Mouse (Mus musculus) bone marrow macrophage, adult 2 months (primary cell): ENCODE data around the gene Gm28042.

Experiments used
- CTCF ChIP-seq: IDR thresholded peaks from 2 replicates; pipeline ENCODE4 v1.5.1; 2012; ENCODE audit warnings: low read depth, mild to moderate bottlenecking, low read length, moderate library complexity
- POLR2A ChIP-seq: IDR thresholded peaks from 2 replicates; pipeline ENCODE4 v1.6.1; 2012; ENCODE audit warnings: mild to moderate bottlenecking, low read depth, low read length, borderline replicate concordance

DNA sequence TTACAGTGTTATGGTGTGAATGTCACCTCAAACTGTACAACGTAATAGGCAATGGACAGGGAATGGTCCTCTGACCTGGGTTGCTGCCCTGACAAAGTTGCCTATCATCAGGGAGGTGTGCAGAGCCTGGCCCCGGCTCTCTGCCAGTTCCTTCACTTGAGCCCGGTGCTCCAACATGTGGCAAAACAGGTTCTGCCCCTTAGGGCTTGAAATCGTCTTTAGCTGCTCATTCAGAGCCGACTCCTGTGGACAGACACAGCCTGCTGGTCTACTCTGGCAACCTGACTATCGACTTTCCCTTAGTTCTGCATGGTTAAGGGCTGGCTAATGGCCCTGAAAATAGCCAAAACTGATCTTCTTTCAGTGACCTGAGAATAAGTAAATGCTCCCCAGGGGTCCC, 32.9 kb downstream of the Gm28042 start:
- TF ChIP-seq POLR2A (no peak), CTCF (no peak)
